Mouse (Mus musculus) urinary bladder, postnatal 25 days (tissue): Measurements from ENCODE around the gene D230025D16Rik.
"Not testable (repeated sequence)": the region's sequence is repeated elsewhere in the genome, so short reads cannot be mapped to it uniquely, and the experiment has no call there.

Source experiments
- DNase-seq: peaks from one replicate; pipeline ENCODE4 v3.0.0; 2022; ENCODE audit warnings: low spot score

The D230025D16Rik gene

DNA sequence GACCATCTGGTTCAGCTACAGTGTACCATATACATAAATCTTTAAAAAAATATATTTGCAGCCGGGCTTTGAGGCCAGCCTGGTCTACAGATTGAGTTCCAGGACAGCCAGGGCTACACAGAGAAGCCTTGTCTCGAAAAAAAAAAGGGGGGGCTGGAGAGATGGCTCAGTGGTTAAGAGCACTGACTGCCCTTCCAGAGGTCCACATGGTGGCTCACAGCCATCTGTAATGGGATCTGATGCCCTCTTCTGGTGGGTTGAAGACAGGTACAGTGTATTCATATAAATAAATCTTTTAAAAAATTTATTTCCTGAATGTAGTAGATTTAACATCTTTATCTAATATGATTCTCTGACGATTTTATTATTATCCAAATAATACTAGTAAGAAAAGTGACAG, 66.9 kb downstream of the D230025D16Rik start:
- DNase-seq = not testable (repeated sequence)

DNA sequence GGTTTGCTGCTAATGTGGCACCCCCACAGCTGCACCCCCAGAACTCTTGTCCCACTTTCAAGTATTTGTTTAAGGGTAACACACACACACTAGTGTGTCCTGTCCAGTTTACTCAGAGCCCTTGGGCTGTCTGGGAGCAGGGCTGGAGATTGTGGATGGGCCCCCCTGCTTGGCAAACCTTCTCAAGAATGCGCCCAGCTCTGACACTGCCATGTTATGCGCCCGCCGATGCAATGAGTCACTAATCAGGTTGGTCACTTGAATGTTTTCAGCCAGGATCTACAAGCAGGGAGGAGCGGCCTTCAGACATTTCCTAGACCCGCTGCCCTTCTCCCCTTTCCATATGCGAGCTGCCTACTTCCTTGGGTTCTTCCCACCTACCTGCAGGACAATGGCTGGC, 67.5 kb downstream of the D230025D16Rik start:
- DNase-seq = no peak

DNA sequence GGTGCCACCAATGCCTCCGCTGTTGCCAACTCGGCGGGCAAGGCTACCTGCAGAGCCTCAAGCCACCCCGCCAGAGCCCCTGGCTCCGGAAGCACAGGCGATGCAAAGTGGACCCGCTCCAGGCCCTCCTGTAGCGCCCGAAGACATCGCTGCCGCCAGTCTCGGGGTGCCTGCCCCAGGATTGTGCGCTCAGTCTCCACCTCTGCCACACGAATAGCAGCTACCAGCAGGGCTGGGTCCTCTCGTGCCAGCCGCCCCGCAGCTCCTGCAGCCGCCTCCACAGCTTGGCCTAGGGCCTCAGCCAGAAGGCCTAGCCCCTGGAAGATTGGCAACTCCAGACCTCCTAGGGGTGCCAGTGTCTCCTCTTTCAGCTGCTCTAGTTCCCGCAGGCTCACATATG, 68.5 kb downstream of the D230025D16Rik start:
- no peak for DNase-seq

DNA sequence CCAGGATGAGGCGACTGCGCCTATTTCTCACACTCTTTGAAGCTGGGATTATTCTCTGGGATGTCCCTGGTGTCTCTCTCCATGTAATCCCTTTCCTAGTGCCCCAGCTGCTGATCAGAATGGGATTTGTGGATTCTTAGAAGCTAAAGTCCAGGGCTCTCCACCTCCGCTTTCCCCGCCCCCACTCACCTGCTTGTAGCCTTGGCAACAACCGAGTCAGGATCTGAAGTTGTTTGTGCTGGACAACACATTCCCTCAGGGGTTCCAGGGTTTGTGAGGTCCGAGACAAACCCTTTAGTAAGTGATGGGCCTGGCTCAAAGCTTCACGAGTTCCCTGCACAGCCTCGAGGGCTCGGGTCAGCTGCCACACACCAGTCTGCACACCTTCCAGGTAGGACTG, 69.8 kb downstream of the D230025D16Rik start:
- DNase-seq = no peak

DNA sequence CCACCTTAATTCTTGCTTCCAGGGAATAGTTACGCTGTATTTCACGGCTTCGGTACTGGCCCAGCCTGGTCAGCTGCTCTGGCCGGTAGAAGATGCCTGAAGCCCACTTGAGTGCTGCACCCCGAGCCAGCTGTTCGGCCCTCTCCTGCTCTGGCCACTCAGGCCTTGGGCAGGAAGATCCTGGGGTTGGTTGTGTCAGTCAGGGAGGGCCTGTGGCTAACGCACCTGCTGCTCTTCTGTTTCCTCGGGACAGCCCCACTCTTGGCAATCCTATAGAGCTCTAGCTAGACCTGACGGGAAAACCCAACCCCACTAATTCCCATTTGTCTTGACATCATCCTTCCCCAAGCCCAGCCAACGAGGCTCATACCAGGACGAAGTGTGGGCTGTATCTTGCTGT, 70.3 kb downstream of the D230025D16Rik start:
- DNase-seq = no peak

GRCm38 (mm10) chr8:105295895-105296573, 71.1 kb downstream of the D230025D16Rik start, which contains the start of gene Exoc3l:
Exoc3l (minus strand) TSS chr8:105296101.
- no peak for DNase-seq

DNA sequence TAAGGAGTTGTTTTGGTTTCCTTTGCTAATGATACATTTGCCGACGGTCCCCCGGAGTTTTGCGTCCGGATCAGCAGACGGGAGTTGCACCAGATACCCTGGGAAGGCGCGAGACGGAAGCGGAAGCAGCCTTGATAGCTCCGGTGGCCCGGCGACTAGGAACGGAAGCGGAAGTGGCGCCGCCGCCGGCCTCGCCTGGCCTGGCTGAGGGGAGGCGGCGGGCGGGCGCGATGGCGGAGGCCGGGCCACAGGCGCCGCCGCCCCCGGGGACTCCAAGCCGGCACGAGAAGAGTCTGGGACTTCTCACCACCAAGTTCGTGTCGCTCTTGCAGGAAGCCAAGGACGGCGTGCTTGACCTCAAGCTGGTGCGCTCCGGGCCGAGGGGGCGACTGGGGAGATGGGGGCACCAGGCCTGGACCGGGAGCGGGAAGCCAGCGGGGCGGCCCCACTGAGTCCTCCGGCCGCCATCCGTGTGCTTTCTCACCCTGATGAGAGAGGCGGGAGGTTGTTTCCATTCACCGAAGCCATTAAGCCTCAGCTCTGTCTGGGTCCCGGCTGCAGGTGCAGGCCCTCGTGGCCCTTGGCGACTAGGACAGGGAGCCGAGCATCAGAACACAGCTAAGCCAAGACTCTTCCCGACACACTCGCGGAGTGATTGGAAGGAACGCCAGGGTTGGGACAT, 72.7 kb downstream of the D230025D16Rik start, which contains the start of gene E2f4:
Gene E2f4 (plus strand): TSS at position 153 of the 682 bp plus-strand sequence.
- peak; percentile 86 for DNase-seq

DNA sequence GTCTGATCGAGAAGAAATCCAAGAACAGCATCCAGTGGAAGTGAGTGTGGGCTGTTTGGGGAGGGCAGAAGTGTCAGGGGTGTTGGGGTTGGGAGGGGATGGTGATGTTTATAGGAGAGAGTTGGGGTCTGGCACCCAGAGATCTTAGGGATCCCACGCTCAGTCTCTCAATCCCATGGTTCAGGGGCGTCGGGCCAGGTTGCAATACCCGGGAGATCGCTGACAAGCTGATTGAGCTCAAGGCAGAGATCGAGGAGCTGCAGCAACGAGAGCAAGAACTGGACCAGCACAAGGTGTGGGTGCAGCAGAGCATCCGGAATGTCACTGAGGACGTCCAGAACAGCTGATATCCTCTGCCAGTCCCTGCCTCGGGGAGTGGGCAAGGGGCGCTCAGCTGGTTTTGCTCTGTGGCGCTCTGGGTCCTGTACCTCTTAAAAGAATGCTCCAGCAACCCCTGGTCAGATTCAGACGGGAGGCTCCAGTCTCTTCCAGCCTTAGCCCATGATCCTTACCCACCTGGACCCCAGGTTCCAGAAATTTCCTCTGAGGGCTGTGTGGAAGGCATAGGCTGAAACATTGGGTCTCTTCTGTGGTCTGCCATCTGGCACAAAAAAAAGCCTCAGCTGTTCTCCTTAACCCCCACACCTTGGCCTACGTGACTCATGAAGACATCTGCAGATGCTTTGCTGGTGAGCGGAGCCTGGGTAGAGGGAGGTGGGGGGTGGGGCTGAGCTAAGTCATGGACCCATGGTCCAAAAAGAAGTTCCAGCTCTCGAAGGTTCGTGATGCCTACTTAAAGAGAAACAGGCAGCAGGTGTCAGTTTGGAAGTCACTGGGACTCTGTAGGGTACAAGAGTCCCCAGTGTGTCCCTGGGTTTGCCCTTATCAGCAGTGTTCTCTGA, 73.7 kb downstream of the D230025D16Rik start:
- DNase-seq = no peak

- no peak for DNase-seq
Measured at GRCm38 (mm10) chr8:105299962-105300361, 75.0 kb downstream of the D230025D16Rik start.
